Mouse (Mus musculus) left cerebral cortex, adult 9 months (tissue): Measurements from ENCODE around the gene Setd1b.
A peak's percentile ranks its signal among the peaks of the same experiment; 100 is the strongest.

Source experiments
- DNase-seq, 2 experiments: peaks; one replicate each; pipeline ENCODE4 v3.0.0; 2022; ENCODE audit warnings: low spot score in 2 of 2

Setd1b gene

GRCm38 (mm10) chr5:123140694-123141554 lies 1.1 kb upstream of the Setd1b start:
- DNase-seq = peak; percentile 90 to 96

GRCm38 (mm10) chr5:123141555-123142160 lies 335 bp upstream of the Setd1b start:
- no peak for DNase-seq

- no peak for DNase-seq
Measured at GRCm38 (mm10) chr5:123143251-123143970, 1.4 kb downstream of the Setd1b start.

- no peak for DNase-seq
Measured at GRCm38 (mm10) chr5:123143971-123144745, 2.2 kb downstream of the Setd1b start.

- DNase-seq = no peak
Measured at GRCm38 (mm10) chr5:123144746-123145590, 3.0 kb downstream of the Setd1b start.

- DNase-seq = no peak
Measured at GRCm38 (mm10) chr5:123146357-123146756, 4.4 kb downstream of the Setd1b start.

GRCm38 (mm10) chr5:123147569-123147968 lies 5.6 kb downstream of the Setd1b start:
- no peak for DNase-seq

- DNase-seq = no peak
Measured at GRCm38 (mm10) chr5:123148073-123148722, 6.2 kb downstream of the Setd1b start.

- peak in 1 of 2 experiments; percentile 92 for DNase-seq
Measured at GRCm38 (mm10) chr5:123149451-123150400, 7.7 kb downstream of the Setd1b start.

GRCm38 (mm10) chr5:123150641-123151040 lies 8.6 kb downstream of the Setd1b start:
- no peak for DNase-seq

- no peak for DNase-seq
Measured at GRCm38 (mm10) chr5:123151077-123151476, 9.1 kb downstream of the Setd1b start.

GRCm38 (mm10) chr5:123151707-123152362 lies 9.8 kb downstream of the Setd1b start:
- DNase-seq = no peak

GRCm38 (mm10) chr5:123152901-123153300 lies 10.9 kb downstream of the Setd1b start:
- no peak for DNase-seq

GRCm38 (mm10) chr5:123155425-123155824 lies 13.4 kb downstream of the Setd1b start:
- peak in 1 of 2 experiments; percentile 68 for DNase-seq

GRCm38 (mm10) chr5:123156763-123157162 lies 14.8 kb downstream of the Setd1b start:
- DNase-seq = no peak

GRCm38 (mm10) chr5:123157972-123158371 lies 16.0 kb downstream of the Setd1b start:
- DNase-seq = no peak

- no peak for DNase-seq
Measured at GRCm38 (mm10) chr5:123159446-123159845, 17.5 kb downstream of the Setd1b start.

- no peak for DNase-seq
Measured at GRCm38 (mm10) chr5:123159866-123160265, 17.9 kb downstream of the Setd1b start.
